Mouse (Mus musculus): ENCODE data around the gene Zfp950. TPM values are rescaled to one million over a fixed set of nuclear protein-coding genes. Genes with fewer than 3 reads are reported as not detected.

Gene Zfp950
- polyA plus RNA-seq, 1 experiment: 9.8 TPM

DNA sequence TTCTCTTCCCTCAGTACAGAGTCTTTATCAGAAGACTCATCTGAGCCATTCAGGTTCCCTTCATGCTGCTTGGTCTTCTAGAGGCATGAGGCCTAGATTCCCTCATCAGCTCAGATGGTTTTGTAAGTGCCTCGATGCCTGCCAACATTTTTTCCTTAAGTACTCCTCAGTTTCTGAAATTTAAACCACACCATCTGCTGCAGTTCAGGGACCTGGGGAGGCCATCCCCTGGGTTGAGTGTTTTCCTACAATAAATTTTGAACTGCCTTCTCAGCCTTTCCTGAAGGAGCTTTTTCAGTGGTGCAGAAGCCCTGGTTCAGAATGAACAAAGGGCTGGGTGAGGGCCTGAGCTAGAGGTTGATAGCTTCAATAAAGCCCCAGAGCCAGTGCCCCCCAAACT, 91.2 kb downstream of the Zfp950 start:
- WGBS: 87% methylated on average over 1 of the region's 1 CpGs
- Histone ChIP-seq H3K4me3 (ENCODE audit: control insufficient read depth, insufficient read depth, low read length) (no peak overlapping the region), H3K27me3 (ENCODE audit: control insufficient read depth, insufficient read depth, low read length) (no peaks in the 10 kb centered on the region), H3K36me3 (ENCODE audit: control insufficient read depth, insufficient read depth, low read length) (no peaks in the 10 kb centered on the region), H3K4me1 (replicated peaks; ENCODE audit: control insufficient read depth, insufficient read depth, low read length) (no peaks in the 10 kb centered on the region), H3K27ac (ENCODE audit: control insufficient read depth, insufficient read depth, low read length) (no peak overlapping the region)
- no peak for DNase-seq
- TF ChIP-seq CTCF (IDR thresholded peaks at IDR 0.05; ENCODE audit: borderline replicate concordance, control insufficient read depth, extremely low read depth, insufficient read depth, low read length, poor library complexity): no peak
- TF ChIP-seq POLR2A (IDR thresholded peaks at IDR 0.05; ENCODE audit: control insufficient read depth, extremely low read depth, insufficient read depth, low read length, poor library complexity): no peak

- TF ChIP-seq CTCF (IDR thresholded peaks at IDR 0.05; ENCODE audit: borderline replicate concordance, control insufficient read depth, extremely low read depth, insufficient read depth, low read length, poor library complexity): no peak
- no peak for TF ChIP-seq POLR2A (IDR thresholded peaks at IDR 0.05; ENCODE audit: control insufficient read depth, extremely low read depth, insufficient read depth, low read length, poor library complexity)
- H3K4me3 ChIP-seq (ENCODE audit: control insufficient read depth, insufficient read depth, low read length): no peak overlapping the region
- no peaks in the 10 kb centered on the region for H3K4me1 ChIP-seq (replicated peaks; ENCODE audit: control insufficient read depth, insufficient read depth, low read length)
- no peak overlapping the region for H3K27ac ChIP-seq (ENCODE audit: control insufficient read depth, insufficient read depth, low read length)
- 97% methylated on average over 2 of the region's 2 CpGs for whole genome bisulfite sequencing
- no peaks in the 10 kb centered on the region for H3K27me3 ChIP-seq (ENCODE audit: control insufficient read depth, insufficient read depth, low read length)
- DNase-seq: no peak
- H3K36me3 ChIP-seq (ENCODE audit: control insufficient read depth, insufficient read depth, low read length): no peaks in the 10 kb centered on the region
Measured at GRCm38 (mm10) chr19:61048646-61049045, 92.0 kb downstream of the Zfp950 start.

GRCm38 (mm10) chr19:61039151-61039550, 101.5 kb downstream of the Zfp950 start:
- H3K36me3 ChIP-seq (ENCODE audit: control insufficient read depth, insufficient read depth, low read length): no peaks in the 10 kb centered on the region
- no peak for DNase-seq
- TF ChIP-seq CTCF (IDR thresholded peaks at IDR 0.05; ENCODE audit: borderline replicate concordance, control insufficient read depth, extremely low read depth, insufficient read depth, low read length, poor library complexity): no peak
- no peaks in the 10 kb centered on the region for H3K4me1 ChIP-seq (replicated peaks; ENCODE audit: control insufficient read depth, insufficient read depth, low read length)
- H3K27ac ChIP-seq (ENCODE audit: control insufficient read depth, insufficient read depth, low read length): no peak overlapping the region
- H3K27me3 ChIP-seq (ENCODE audit: control insufficient read depth, insufficient read depth, low read length): no peaks in the 10 kb centered on the region
- H3K4me3 ChIP-seq (ENCODE audit: control insufficient read depth, insufficient read depth, low read length): no peak overlapping the region

GRCm38 (mm10) chr19:61031570-61031969, 109.1 kb downstream of the Zfp950 start:
- Histone ChIP-seq H3K4me3 (ENCODE audit: control insufficient read depth, insufficient read depth, low read length) (no peak overlapping the region), H3K4me1 (replicated peaks; ENCODE audit: control insufficient read depth, insufficient read depth, low read length) (no peaks in the 10 kb centered on the region), H3K27ac (ENCODE audit: control insufficient read depth, insufficient read depth, low read length) (no peak overlapping the region), H3K27me3 (ENCODE audit: control insufficient read depth, insufficient read depth, low read length) (no peaks in the 10 kb centered on the region), H3K36me3 (ENCODE audit: control insufficient read depth, insufficient read depth, low read length) (no peaks in the 10 kb centered on the region)
- no peak for TF ChIP-seq CTCF (IDR thresholded peaks at IDR 0.05; ENCODE audit: borderline replicate concordance, control insufficient read depth, extremely low read depth, insufficient read depth, low read length, poor library complexity)
- TF ChIP-seq POLR2A (IDR thresholded peaks at IDR 0.05; ENCODE audit: control insufficient read depth, extremely low read depth, insufficient read depth, low read length, poor library complexity): no peak
- WGBS: 85% methylated on average over 2 of the region's 2 CpGs
- DNase-seq: no peak

DNA sequence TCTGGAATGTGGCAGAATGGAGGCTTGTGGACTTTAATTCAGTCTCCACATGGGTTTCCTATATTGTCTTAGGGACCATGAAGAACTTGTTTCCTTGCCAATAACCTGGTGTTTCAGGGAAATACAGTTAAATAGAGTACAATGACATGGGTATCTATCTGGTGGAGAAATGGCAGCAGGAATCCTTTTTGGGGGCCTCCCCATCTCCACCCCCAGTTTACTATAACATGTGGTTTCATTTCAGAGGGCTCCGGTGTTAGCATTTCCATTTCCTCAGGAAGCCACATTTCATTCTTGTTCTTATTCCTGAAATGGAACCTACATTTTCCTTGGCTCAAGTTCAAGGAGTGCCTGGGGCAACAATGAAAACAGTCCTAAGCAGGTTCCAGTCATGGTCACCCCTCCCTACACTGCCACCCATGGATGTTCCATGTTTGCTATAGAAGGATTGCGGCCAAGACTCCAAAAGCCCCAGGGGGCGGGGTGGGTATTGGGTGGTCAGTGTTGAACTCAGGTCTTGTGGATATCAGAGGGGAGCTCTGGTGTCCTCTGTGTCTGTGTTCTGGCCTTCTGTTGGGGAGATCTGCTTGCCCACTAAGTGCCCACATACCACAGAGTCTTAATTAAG, 118.6 kb downstream of the Zfp950 start:
- DNase-seq: no peak
- no peaks in the 10 kb centered on the region for H3K27me3 ChIP-seq (ENCODE audit: control insufficient read depth, insufficient read depth, low read length)
- H3K4me1 ChIP-seq (replicated peaks; ENCODE audit: control insufficient read depth, insufficient read depth, low read length): no peaks in the 10 kb centered on the region
- TF ChIP-seq POLR2A (IDR thresholded peaks at IDR 0.05; ENCODE audit: control insufficient read depth, extremely low read depth, insufficient read depth, low read length, poor library complexity) (no peak), CTCF (IDR thresholded peaks at IDR 0.05; ENCODE audit: borderline replicate concordance, control insufficient read depth, extremely low read depth, insufficient read depth, low read length, poor library complexity) (no peak)
- H3K4me3 ChIP-seq (ENCODE audit: control insufficient read depth, insufficient read depth, low read length): no peak overlapping the region
- H3K36me3 ChIP-seq (ENCODE audit: control insufficient read depth, insufficient read depth, low read length): no peaks in the 10 kb centered on the region
- H3K27ac ChIP-seq (ENCODE audit: control insufficient read depth, insufficient read depth, low read length): no peak overlapping the region
- 72% methylated on average over 3 of the region's 3 CpGs for WGBS

GRCm38 (mm10) chr19:61021502-61021901, 119.1 kb downstream of the Zfp950 start:
- H3K27me3 ChIP-seq (ENCODE audit: control insufficient read depth, insufficient read depth, low read length): no peaks in the 10 kb centered on the region
- H3K4me3 ChIP-seq (ENCODE audit: control insufficient read depth, insufficient read depth, low read length): no peak overlapping the region
- no peak for DNase-seq
- TF ChIP-seq CTCF (IDR thresholded peaks at IDR 0.05; ENCODE audit: borderline replicate concordance, control insufficient read depth, extremely low read depth, insufficient read depth, low read length, poor library complexity): no peak
- no peak for TF ChIP-seq POLR2A (IDR thresholded peaks at IDR 0.05; ENCODE audit: control insufficient read depth, extremely low read depth, insufficient read depth, low read length, poor library complexity)
- H3K27ac ChIP-seq (ENCODE audit: control insufficient read depth, insufficient read depth, low read length): no peak overlapping the region
- no peaks in the 10 kb centered on the region for H3K36me3 ChIP-seq (ENCODE audit: control insufficient read depth, insufficient read depth, low read length)
- WGBS: 81% methylated on average over 2 of the region's 2 CpGs
- no peaks in the 10 kb centered on the region for H3K4me1 ChIP-seq (replicated peaks; ENCODE audit: control insufficient read depth, insufficient read depth, low read length)
